Mouse (Mus musculus) lung, embryonic 14.5 days (tissue): Measurements from ENCODE around the gene H3f3b. TPM values are rescaled to one million over a fixed set of nuclear protein-coding genes. Genes with fewer than 3 reads are reported as not detected.

Experiments
- ATAC-seq: fragments of 200-750 bp; cut with Nextera tagmentation; 2 replicates; pipeline ENCODE4 v1.8.0; 2017; ENCODE audit warnings: mild to moderate bottlenecking, moderate TSS enrichment, moderate library complexity; ENCODE audit not compliant: insufficient read depth
- DNase-seq: peaks from one replicate; pipeline ENCODE4 v3.0.0-alpha.2; 2015
- H3K27ac ChIP-seq: fragments of 300-500 bp; sonication (generic); 2 replicates; pipeline ENCODE4 v1.5.1; 2014; ENCODE audit warnings: low read depth, mild to moderate bottlenecking, moderate library complexity
- H3K27me3 ChIP-seq: fragments of 300-500 bp; sonication (generic); 2 replicates; pipeline ENCODE4 v1.6.1; 2014; ENCODE audit warnings: low read length, control low read depth; ENCODE audit not compliant: insufficient read depth
- H3K36me3 ChIP-seq: fragments of 300-500 bp; sonication (generic); 2 replicates; pipeline ENCODE4 v1.6.1; 2014; ENCODE audit warnings: control low read depth; ENCODE audit not compliant: insufficient read depth
- H3K4me1 ChIP-seq: fragments of 300-500 bp; sonication (generic); 2 replicates; pipeline ENCODE4 v1.6.1; 2014; ENCODE audit warnings: antibody characterized with exemption, control low read depth; ENCODE audit not compliant: insufficient read depth
- H3K4me2 ChIP-seq: fragments of 300-500 bp; sonication (generic); 2 replicates; pipeline ENCODE4 v1.6.1; 2014; ENCODE audit warnings: mild to moderate bottlenecking
- H3K4me3 ChIP-seq: fragments of 300-500 bp; sonication (generic); 2 replicates; pipeline ENCODE4 v1.5.1; 2014; ENCODE audit warnings: low read depth, low read length
- H3K9ac ChIP-seq: fragments of 300-500 bp; sonication (generic); 2 replicates; pipeline ENCODE4 v1.6.1; 2014
- H3K9me3 ChIP-seq: fragments of 300-500 bp; sonication (generic); 2 replicates; pipeline ENCODE4 v1.6.1; 2016; ENCODE audit warnings: low read depth, low read length, control low read depth
- CTCF ChIP-seq: IDR thresholded peaks from 2 replicates; pipeline ENCODE4 v1.5.1; 2016; ENCODE audit warnings: antibody characterized with exemption, low read depth
- WGBS: fragments of 180-500 bp; shearing (Covaris S2); extraction: QIAGEN DNeasy Blood & Tissue Kit; methylation state at CpG from one replicate; pipeline ENCODE4 v1.1.7; 2014; 5-methylcytosine and 5-hydroxymethylcytosine counted together
- polyA plus RNA-seq: library from polyadenylated mRNA; unstranded; fragments of >200 nt; fragmentation: Nextera tagmentation; extraction: Ambion mirVana; gene quantifications from 2 replicates; pipeline ENCODE4 v1.2.1, GENCODE M21; 2014

The H3f3b gene
- polyA plus RNA-seq, 1 experiment from 2014 or later, result 1,851 TPM

- DNase-seq (peak; percentile 49), ATAC-seq (peak; percentile 14)
- Histone ChIP-seq H3K4me3 (peak overlapping the region; percentile 68), H3K4me1 (peaks cover 10% of the 10 kb centered on the region), H3K27me3 (no peaks in the 10 kb centered on the region), H3K9me3 (no peaks in the 10 kb centered on the region), H3K27ac (peak overlapping the region; percentile 98), H3K4me2 (peak overlapping the region; percentile 77), H3K36me3 (peaks cover 43% of the 10 kb centered on the region), H3K9ac (peak overlapping the region; percentile 90)
- TF ChIP-seq CTCF, result no peak
- WGBS, result 14% methylated on average over 14 of the region's 14 CpGs
These were observed 16.1 kb downstream of the H3f3b start for GRCm38 (mm10) chr11:116011529-116012261.

GRCm38 (mm10) chr11:116010948-116011347 lies 16.8 kb downstream of the H3f3b start:
- Histone ChIP-seq H3K4me3 (no peak overlapping the region), H3K9me3 (no peaks in the 10 kb centered on the region), H3K4me1 (peaks cover 10% of the 10 kb centered on the region), H3K27ac (no peak overlapping the region), H3K9ac (no peak overlapping the region), H3K36me3 (peaks cover 47% of the 10 kb centered on the region), H3K27me3 (no peaks in the 10 kb centered on the region), H3K4me2 (peak overlapping the region; percentile 77)
- DNase-seq (no peak), ATAC-seq (no peak)
- TF ChIP-seq CTCF, result no peak
- WGBS, result 81% methylated on average over 5 of the region's 5 CpGs

- Histone ChIP-seq H3K27ac (no peak overlapping the region), H3K9me3 (no peaks in the 10 kb centered on the region), H3K27me3 (no peaks in the 10 kb centered on the region), H3K36me3 (peaks cover 47% of the 10 kb centered on the region), H3K4me3 (no peak overlapping the region), H3K9ac (no peak overlapping the region), H3K4me1 (peaks cover 14% of the 10 kb centered on the region), H3K4me2 (no peak overlapping the region)
- no peak for TF ChIP-seq CTCF
- ATAC-seq, result no peak
- 93% methylated on average over 8 of the region's 8 CpGs for WGBS
- DNase-seq, result no peak
These were observed 17.6 kb downstream of the H3f3b start for GRCm38 (mm10) chr11:116010146-116010545.

GRCm38 (mm10) chr11:116009661-116010060 lies 18.1 kb downstream of the H3f3b start:
- TF ChIP-seq CTCF, result no peak
- 90% methylated on average over 11 of the region's 11 CpGs for WGBS
- DNase-seq, result no peak

GRCm38 (mm10) chr11:116008832-116009375 lies 18.9 kb downstream of the H3f3b start:
- no peaks in the 10 kb centered on the region for H3K9me3 ChIP-seq
- no peak for TF ChIP-seq CTCF
- no peak overlapping the region for H3K27ac ChIP-seq
- H3K27me3 ChIP-seq, result no peaks in the 10 kb centered on the region
- ATAC-seq (no peak), DNase-seq (no peak)
- no peak overlapping the region for H3K9ac ChIP-seq
- no peak overlapping the region for H3K4me2 ChIP-seq
- peaks cover 47% of the 10 kb centered on the region for H3K36me3 ChIP-seq
- peaks cover 17% of the 10 kb centered on the region for H3K4me1 ChIP-seq
- 88% methylated on average over 13 of the region's 13 CpGs for WGBS
- no peak overlapping the region for H3K4me3 ChIP-seq

More at GRCm38 (mm10) chr11:116009661-116010060, 18.1 kb downstream of the H3f3b start:
- Histone ChIP-seq H3K36me3 (peaks cover 47% of the 10 kb centered on the region), H3K4me1 (peaks cover 15% of the 10 kb centered on the region), H3K9ac (no peak overlapping the region), H3K4me3 (no peak overlapping the region), H3K9me3 (no peaks in the 10 kb centered on the region), H3K4me2 (no peak overlapping the region), H3K27ac (no peak overlapping the region), H3K27me3 (no peaks in the 10 kb centered on the region)
- no peak for ATAC-seq

- H3K36me3 ChIP-seq, result peaks cover 47% of the 10 kb centered on the region
- no peak for DNase-seq
These were observed 19.4 kb downstream of the H3f3b start for GRCm38 (mm10) chr11:116008411-116008810.

GRCm38 (mm10) chr11:116007095-116007850 lies 20.5 kb downstream of the H3f3b start:
- ATAC-seq (no peak), DNase-seq (no peak)
- 87% methylated on average over 28 of the region's 28 CpGs for WGBS
- no peak for TF ChIP-seq CTCF
- no peak overlapping the region for H3K4me3 ChIP-seq
- no peak overlapping the region for H3K27ac ChIP-seq
- H3K4me1 ChIP-seq, result peaks cover 13% of the 10 kb centered on the region
- no peak overlapping the region for H3K4me2 ChIP-seq
- no peaks in the 10 kb centered on the region for H3K9me3 ChIP-seq
- H3K9ac ChIP-seq, result no peak overlapping the region
- no peaks in the 10 kb centered on the region for H3K27me3 ChIP-seq
- H3K36me3 ChIP-seq, result peaks cover 47% of the 10 kb centered on the region

More at GRCm38 (mm10) chr11:116008411-116008810, 19.4 kb downstream of the H3f3b start:
- ATAC-seq, result no peak
- no peak overlapping the region for H3K4me3 ChIP-seq
- no peaks in the 10 kb centered on the region for H3K9me3 ChIP-seq
- peaks cover 17% of the 10 kb centered on the region for H3K4me1 ChIP-seq
- no peak overlapping the region for H3K27ac ChIP-seq
- TF ChIP-seq CTCF, result no peak
- H3K27me3 ChIP-seq, result no peaks in the 10 kb centered on the region
- WGBS, result 85% methylated on average over 11 of the region's 11 CpGs
- H3K4me2 ChIP-seq, result no peak overlapping the region
- H3K9ac ChIP-seq, result no peak overlapping the region
